Mouse (Mus musculus) ES-E14 (cell line): ENCODE data around the gene Cubn. TPM values are rescaled to one million over a fixed set of nuclear protein-coding genes. Genes with fewer than 3 reads are reported as not detected.

Experiments
- DNase-seq: peaks from one replicate; pipeline ENCODE4 v3.0.0-alpha.2; 2013; ENCODE audit warnings: low read depth, low spot score
- H3K27ac ChIP-seq: 2 replicates; pipeline ENCODE4 v1.5.1; 2012; ENCODE audit warnings: low read depth, mild to moderate bottlenecking, low read length, moderate library complexity, mixed read lengths; ENCODE audit not compliant: poor library complexity, insufficient read depth, severe bottlenecking
- H3K36me3 ChIP-seq: 2 replicates; pipeline ENCODE4 v1.6.1; 2012; ENCODE audit warnings: mild to moderate bottlenecking, low read length, moderate library complexity, mixed read lengths; ENCODE audit not compliant: control insufficient read depth, poor library complexity, insufficient read depth, severe bottlenecking
- H3K4me1 ChIP-seq, 2 experiments: fragments of 150-350 bp in 1 of 2; sonication (generic) in 1 of 2; 2 replicates each; pipeline ENCODE4 v1.6.1; 2012; ENCODE audit warnings: low read length in 2 of 2, mild to moderate bottlenecking in 1 of 2, mixed read lengths in 1 of 2; ENCODE audit not compliant: control insufficient read depth in 2 of 2, insufficient read depth in 2 of 2, poor library complexity in 1 of 2
- H3K4me3 ChIP-seq, 2 experiments: fragments of 150-350 bp in 1 of 2; sonication (generic) in 1 of 2; 2 replicates each; pipeline ENCODE4 v1.5.1; 2012; ENCODE audit warnings: low read length in 2 of 2, low read depth in 1 of 2, mild to moderate bottlenecking in 1 of 2, mixed read lengths in 1 of 2; ENCODE audit not compliant: insufficient read depth in 1 of 2, poor library complexity in 1 of 2, severe bottlenecking in 1 of 2
- H3K9ac ChIP-seq: 2 replicates; pipeline ENCODE4 v1.6.1; 2012; ENCODE audit warnings: low read depth, mild to moderate bottlenecking, low read length, mixed read lengths; ENCODE audit not compliant: poor library complexity, insufficient read depth, severe bottlenecking
- H3K9me3 ChIP-seq: fragments of 150-350 bp; sonication (generic); 2 replicates; pipeline ENCODE4 v1.6.1; 2012; ENCODE audit warnings: low read depth, mild to moderate bottlenecking, low read length; ENCODE audit not compliant: control insufficient read depth, insufficient read depth
- CHD2 ChIP-seq: IDR thresholded peaks from 2 replicates; pipeline ENCODE4 v1.6.1; 2014; ENCODE audit warnings: mild to moderate bottlenecking, low read depth, low read length, inconsistent platforms
- HCFC1 ChIP-seq: IDR thresholded peaks from 2 replicates; pipeline ENCODE4 v1.6.1; 2012; ENCODE audit warnings: low read length, inconsistent platforms, borderline replicate concordance; ENCODE audit not compliant: insufficient read depth
- MAFK ChIP-seq: IDR thresholded peaks from 2 replicates; pipeline ENCODE4 v1.6.1; 2014; ENCODE audit warnings: mild to moderate bottlenecking, low read depth, low read length, inconsistent platforms; ENCODE audit not compliant: insufficient read depth
- ZC3H11A ChIP-seq: IDR thresholded peaks from 2 replicates; pipeline ENCODE4 v1.6.1; 2012; ENCODE audit warnings: low read depth, mild to moderate bottlenecking, inconsistent platforms, low read length, borderline replicate concordance
- ZNF384 ChIP-seq: IDR thresholded peaks from 2 replicates; pipeline ENCODE4 v1.6.1; 2012; ENCODE audit warnings: low read depth, low read length, inconsistent platforms
- in situ Hi-C, 2 experiments: fragments of 600-800 bp; cut with MboI; formaldehyde crosslinking; loops; one replicate each; pipeline ENCODE4 v1.15.1; 2025; ENCODE audit warnings: low sequenced_read_pairs in 2 of 2, inconsistent platforms in 1 of 2; ENCODE audit not compliant: unreplicated experiment in 2 of 2
- total RNA-seq: library from RNA; depleted of rRNA; stranded (reverse); fragments of 300-350 nt; gene quantifications from 2 replicates; pipeline ENCODE4 v1.2.3, GENCODE M21; 2012

Cubn gene
- total RNA-seq, 1 experiment: 18.2 TPM

DNA sequence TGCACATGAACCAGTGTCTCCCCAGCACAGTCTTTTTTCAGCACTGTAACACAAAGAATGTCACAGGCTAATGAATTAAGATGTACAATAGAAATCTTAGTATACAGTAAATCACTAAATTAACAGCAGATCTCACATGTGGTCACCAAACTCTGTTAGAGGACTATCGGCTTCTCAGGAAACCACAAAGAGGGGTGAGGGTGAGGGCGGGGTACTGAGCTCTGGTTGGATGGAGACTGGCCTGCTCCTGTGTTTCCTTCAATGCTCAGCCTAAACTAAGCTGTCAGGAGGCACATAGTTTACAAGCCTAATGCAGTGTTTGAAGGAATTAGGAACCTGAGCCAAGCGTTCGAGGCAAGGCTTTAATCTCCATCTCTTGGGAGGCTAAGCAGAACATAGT, 228.5 kb downstream of the Cubn start:
- in situ Hi-C loops: no loop called here
- no peak for TF ChIP-seq ZC3H11A
- TF ChIP-seq ZNF384: no peak
- no peak for TF ChIP-seq CHD2
- TF ChIP-seq MAFK: no peak
- no peak for TF ChIP-seq HCFC1
- H3K9me3 ChIP-seq: no peaks in the 10 kb centered on the region

DNA sequence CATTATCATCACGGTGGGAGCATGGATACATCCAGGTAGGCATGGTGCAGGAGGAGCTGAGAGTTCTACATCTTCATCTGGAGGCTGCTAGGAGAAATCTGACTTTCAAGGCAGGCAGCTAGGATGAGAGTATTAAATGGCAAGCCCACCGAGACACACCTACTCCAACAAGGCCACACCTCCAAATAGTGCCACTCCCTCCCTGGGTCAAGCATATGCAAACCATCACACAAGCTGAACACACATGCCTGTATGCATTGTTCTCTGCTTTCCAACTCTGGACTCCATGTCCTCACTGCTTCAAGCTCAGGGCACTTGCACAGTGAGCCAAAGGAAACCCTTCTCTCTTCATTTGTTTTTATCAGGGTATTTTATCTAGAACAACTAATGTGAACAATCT, 233.0 kb downstream of the Cubn start:
- H3K9ac ChIP-seq: no peak overlapping the region
- no peak overlapping the region for H3K4me3 ChIP-seq
- H3K27ac ChIP-seq: no peak overlapping the region; the same call in 1 of the 2 replicates
- H3K36me3 ChIP-seq: peaks cover 3% of the 10 kb centered on the region; the same call in 1 of the 2 replicates
- in situ Hi-C loops: no loop called here
- no peak for DNase-seq
- H3K9me3 ChIP-seq: no peaks in the 10 kb centered on the region
- H3K4me1 ChIP-seq: peaks cover 0 to 8% of the 10 kb centered on the region in 2 experiments; a peak in 2 of 4 replicates
- no peak for TF ChIP-seq MAFK
- TF ChIP-seq ZNF384: no peak
- TF ChIP-seq ZC3H11A: no peak
- no peak for TF ChIP-seq HCFC1
- TF ChIP-seq CHD2: no peak

More for the DNA sequence above, 228.5 kb downstream of the Cubn start:
- Histone ChIP-seq H3K9ac (no peak overlapping the region), H3K36me3 (0 out of 2 replicates have a peak, but pooled peaks cover 2% of the 10 kb centered on the region), H3K4me1 (peaks cover 0 to 8% of the 10 kb centered on the region in 2 experiments; a peak in 2 of 4 replicates), H3K27ac (no peak overlapping the region), H3K4me3 (no peak overlapping the region)
- no peak for DNase-seq

- Histone ChIP-seq H3K36me3 (peaks cover 5% of the 10 kb centered on the region), H3K9me3 (no peaks in the 10 kb centered on the region), H3K4me1 (no peaks in the 10 kb centered on the region), H3K9ac (no peak overlapping the region), H3K27ac (no peak overlapping the region), H3K4me3 (no peak overlapping the region)
- in situ Hi-C loops: no loop called here
- no peak for DNase-seq
- TF ChIP-seq ZC3H11A (no peak), ZNF384 (no peak)
Measured at GRCm38 (mm10) chr2:13240711-13241110, 250.9 kb downstream of the Cubn start.

DNA sequence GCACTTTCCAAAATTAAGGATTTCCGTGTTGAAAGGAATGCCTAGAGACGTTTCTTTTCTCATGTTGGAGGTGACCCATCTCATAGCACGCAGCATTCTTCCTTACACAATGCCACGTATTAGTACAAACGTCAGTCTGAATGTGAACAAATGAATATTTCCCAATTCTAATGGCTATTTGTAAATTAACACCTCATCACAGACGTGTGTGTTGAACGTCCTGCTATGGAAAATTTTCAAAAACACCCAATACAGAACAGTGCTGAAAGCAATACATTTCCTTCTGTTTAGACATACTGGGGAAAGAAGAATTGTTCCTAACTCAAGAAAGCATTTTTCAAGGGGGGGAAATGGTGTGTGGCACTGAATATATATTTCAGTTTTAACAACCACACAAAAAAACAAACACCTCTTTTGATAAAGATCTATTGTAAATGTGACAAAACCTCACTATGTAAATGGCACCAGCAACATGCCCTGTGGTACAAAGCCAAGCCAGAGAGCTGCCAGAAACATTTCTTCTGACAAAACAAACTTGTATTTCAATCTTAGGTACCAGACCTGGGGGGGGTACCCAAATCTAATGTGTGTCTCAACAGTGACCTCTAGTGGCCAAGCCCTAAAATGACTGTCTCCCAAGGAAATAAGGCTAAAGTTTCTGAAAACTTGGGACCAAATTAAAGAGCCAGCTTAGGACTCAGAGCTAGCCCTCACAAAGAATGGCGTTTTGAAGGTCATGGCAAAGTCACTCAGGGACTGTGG, 254.3 kb downstream of the Cubn start:
- H3K27ac ChIP-seq: no peak overlapping the region
- H3K9me3 ChIP-seq: no peaks in the 10 kb centered on the region
- in situ Hi-C loops: no loop called here
- peaks cover 5% of the 10 kb centered on the region for H3K36me3 ChIP-seq
- TF ChIP-seq ZC3H11A: peak; percentile 61
- no peak for TF ChIP-seq MAFK
- no peak for TF ChIP-seq ZNF384
- no peak for TF ChIP-seq CHD2
- no peak for TF ChIP-seq HCFC1
- H3K9ac ChIP-seq: no peak overlapping the region
- H3K4me1 ChIP-seq: no peaks in the 10 kb centered on the region
- peak; percentile 27 for DNase-seq
- H3K4me3 ChIP-seq: no peak overlapping the region

GRCm38 (mm10) chr2:13235696-13236095, 255.9 kb downstream of the Cubn start:
- in situ Hi-C loops: no loop called here
- no peaks in the 10 kb centered on the region for H3K4me1 ChIP-seq
- no peak overlapping the region for H3K4me3 ChIP-seq
- no peak for DNase-seq
- H3K9ac ChIP-seq: no peak overlapping the region
- no peak for TF ChIP-seq MAFK
- no peak for TF ChIP-seq ZNF384
- no peak for TF ChIP-seq HCFC1
- no peak for TF ChIP-seq CHD2
- TF ChIP-seq ZC3H11A: no peak
- peaks cover 5% of the 10 kb centered on the region for H3K36me3 ChIP-seq
- H3K9me3 ChIP-seq: no peaks in the 10 kb centered on the region
- no peak overlapping the region for H3K27ac ChIP-seq
